Mouse (Mus musculus): ENCODE data around the gene Emsy.

Emsy gene

GRCm38 (mm10) chr7:98667956-98668746, 11.6 kb upstream of the Emsy start:
- no peak for DNase-seq

DNA sequence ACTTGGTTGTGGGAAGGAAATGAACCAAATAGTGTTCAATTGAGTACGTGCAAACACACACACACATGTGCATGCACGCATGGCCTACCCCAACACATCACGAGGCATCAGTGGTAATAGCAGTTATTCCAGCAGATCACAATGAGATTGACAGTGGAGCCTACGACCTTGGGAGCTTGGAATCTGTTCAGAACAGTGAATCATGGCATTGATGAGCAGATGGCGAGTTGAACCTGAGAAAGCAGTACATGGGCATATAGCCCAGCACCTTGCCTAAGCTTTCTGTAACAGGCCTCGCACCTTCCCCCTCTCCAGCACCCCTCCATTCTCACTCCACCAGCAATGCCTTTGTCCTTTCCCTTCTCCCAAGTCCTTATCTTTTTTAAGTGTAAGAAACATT, 9.1 kb upstream of the Emsy start:
- DNase-seq: no peak

DNA sequence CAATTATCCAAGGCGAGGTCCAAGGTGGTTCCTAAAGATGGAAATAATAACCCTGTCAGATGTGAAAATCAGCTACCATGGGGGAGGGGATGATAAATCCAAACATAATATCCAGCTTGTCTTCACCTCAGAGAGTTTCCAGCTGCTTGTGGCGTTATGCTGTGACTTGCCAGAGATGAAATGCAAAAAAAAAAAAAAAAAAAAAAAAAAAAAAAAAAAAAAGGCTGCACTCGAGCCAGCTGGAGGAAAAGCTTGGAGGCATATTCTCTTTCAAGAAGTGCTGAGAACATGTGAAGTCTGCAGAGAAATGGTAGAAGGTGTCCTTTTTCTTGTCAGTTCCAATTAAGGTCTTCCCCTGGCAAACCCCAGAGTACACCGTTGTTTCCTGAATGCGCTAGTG, 8.6 kb upstream of the Emsy start:
- peak; percentile 9 for DNase-seq

DNA sequence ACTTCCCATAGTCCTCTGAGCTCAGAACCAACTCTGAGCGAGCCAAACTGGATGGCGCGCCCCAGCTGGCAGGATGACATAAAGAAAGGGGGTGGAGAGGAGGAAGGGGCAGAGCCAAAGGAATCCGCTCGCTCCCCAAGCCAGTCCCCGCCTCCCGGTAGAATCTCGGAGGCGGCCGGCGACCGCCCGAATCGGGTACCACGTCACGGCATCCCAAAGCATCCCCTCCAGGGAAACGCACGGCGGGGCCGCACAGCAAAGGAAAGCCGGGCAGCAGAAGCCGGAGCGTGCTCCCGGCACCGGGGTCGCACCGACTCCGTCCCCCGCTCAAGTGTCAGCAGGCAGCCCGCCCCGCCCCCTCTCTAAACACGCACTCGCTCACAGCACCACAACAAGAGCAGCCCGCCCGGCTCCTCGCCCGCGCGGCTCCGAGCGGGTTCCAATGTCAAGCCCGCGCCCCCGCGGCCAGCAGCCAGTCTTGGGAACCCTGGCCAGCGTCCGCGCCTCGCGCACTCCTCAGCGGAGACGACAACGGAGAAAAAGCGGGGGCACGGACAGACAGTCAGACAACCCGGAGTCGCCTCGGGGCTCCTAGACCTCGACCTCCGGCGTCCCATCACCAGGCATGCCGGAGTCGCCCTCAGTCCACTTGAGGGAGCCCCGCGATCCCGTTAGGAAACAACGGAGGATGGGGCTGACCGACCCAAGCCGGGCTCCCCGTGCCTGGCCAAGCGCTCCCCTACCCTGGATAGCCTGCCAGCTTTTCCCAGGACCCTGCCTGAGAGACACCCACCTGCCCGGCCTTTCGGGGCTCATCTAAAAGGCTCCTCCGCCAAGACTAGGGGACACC, 677 bp downstream of the Emsy start:
- peak; percentile 94 for DNase-seq

- no peak for DNase-seq
These were observed 4.9 kb downstream of the Emsy start for GRCm38 (mm10) chr7:98651651-98652050.

DNA sequence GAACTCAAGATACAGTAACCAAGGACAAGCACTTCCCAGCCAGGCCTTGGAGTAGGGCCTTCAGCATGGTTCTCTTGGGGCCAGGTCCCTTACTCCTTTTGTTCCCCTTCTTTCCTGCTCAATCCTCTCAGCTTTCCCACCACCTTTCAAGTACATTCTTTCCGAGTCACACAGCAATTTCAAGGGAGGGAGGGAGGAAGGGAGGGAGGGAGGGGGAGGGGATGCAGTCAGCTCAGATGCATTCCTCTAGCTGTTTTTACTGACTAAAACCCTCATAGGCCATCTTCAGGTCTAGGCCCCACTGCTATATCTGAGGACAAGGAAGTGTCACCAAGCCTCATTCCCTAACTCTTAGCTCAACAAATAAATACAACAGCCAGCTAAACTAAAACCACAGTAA, 12.3 kb downstream of the Emsy start:
- DNase-seq: no peak

DNA sequence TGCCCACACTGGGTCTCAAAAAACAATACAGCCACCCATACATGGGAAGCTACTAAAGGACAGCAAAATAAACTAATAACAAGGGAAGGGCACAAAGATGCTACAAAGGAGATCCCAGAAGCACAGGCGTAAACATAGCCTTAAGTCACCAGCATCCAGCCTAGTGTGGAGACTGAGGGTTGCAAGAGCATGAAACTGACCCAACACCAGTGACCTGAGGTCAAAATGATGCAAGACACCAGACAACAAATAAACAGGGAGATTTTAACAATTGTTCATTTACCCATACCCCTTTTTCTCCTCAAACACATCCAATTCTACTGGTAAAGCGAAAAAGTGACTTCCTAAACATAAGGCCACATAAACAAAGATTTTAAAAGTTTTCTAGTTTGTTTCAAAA, 20.0 kb downstream of the Emsy start:
- DNase-seq: no peak

DNA sequence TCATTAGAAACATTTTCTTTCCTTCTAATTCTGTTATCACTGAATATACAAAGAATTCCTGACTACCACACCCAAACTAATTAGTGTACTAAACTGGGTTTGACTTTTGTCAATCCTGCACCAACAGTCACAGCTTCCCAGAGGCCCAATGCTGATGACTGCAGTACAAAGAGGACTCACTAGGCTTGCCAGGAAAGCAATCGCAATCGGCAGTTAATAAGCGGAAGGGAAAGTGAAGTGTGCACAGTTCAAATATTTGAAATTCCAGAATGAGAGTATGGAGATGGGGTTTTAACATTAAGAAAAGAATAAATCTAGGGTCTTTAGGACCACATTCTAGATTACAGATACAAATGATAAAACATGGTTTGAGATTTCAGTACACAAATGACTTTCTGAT, 23.6 kb downstream of the Emsy start:
- peak; percentile 33 for DNase-seq

DNA sequence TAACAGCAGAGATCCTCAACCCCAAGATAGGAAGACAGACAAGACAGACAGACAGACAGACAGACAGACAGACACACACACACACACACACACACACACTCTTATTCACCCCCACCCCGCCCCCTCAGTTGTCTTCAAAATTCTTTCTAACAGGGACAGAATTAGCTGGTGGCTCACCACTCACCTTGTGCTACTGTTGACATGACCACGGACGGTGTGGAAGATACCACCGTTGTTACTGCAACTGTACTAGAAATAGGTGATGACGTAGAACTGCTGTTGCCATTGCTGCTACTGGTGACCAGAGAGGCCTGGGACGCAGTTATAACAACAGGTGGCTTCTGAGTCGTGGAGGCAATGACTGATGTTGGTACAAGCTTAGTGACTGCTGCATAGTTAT, 26.6 kb downstream of the Emsy start:
- no peak for DNase-seq

DNA sequence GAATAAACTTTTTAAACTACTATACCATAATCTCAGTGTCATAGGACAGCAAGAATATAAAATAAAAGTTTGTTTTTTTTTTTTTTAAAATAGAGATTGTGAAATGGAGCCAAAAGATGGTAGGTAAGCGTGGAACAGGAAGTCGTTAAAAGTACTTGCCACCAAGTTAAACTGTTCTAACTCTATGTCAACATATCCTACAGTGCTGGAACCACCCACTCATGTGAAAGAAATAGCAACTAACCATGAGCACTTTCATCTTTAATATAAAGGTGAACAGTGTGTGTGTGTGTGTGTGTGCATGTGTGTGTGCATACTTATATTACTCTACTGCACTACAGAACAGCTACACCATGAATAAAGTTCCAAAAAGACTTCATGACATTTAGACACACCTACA, 38.8 kb downstream of the Emsy start:
- DNase-seq: no peak

GRCm38 (mm10) chr7:98612936-98613335, 43.6 kb downstream of the Emsy start:
- no peak for DNase-seq

- no peak for DNase-seq
These were observed 48.1 kb downstream of the Emsy start for GRCm38 (mm10) chr7:98608520-98608919.

DNA sequence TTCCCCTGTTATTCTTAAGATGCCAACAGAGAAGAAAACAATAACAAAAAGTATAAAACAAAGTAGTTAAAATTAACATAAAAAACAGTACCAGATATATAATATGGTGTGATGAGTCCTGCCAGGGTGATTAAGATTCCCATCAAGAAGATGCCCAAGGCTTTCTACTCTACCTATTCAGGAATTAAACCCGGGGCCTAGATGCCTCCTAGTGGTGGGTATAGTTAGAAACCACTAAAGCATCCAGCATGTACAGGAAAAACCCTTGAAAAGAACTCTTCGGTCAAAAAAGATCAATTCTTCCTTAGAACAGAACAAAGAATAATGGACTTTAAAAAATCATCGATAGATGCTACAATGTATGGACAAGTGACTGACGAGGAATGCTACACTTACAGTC, 49.4 kb downstream of the Emsy start:
- peak; percentile 18 for DNase-seq

- DNase-seq: no peak
These were observed 54.9 kb downstream of the Emsy start for GRCm38 (mm10) chr7:98601715-98602114.

DNA sequence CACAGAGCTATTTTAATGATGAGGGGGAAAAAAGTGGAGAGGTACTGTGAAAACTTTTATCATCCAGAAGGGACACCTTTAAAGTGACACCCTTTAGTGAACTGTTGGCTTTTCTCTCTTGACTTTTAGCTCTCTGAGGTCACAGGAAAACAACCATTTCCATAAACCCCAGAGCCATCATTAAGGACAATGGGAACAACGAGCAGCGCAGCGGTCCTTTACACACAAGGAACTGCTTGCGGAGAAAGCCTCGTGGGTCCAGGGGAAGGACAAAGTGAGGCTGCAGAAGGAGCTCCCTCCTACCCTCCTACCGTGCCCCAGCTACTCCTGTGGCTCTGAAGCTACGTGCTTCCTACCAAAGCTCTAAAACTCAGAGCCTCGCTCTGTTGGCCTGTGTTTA, 59.2 kb downstream of the Emsy start:
- DNase-seq: no peak

GRCm38 (mm10) chr7:98594731-98595130, 61.9 kb downstream of the Emsy start:
- DNase-seq: no peak

DNA sequence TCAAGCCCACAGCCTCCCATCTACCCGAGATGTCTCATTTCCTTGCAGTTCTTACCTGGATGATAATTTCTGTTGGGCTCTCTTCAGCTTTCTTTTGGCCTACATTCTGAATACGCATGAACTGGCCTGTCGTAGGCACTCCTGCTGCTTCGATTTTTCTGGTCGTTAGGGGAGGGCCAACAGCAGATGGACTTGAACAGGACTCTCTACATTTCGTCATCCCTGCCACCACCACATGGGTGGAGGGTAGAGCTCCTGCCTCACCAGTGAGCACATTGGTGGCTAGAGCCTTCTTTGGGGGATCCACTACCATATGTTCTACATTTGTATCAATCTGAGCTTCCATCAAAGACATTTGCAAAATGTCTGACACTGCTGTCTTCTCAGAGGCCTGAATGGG, 63.3 kb downstream of the Emsy start:
- DNase-seq: no peak

GRCm38 (mm10) chr7:98589028-98589427, 67.6 kb downstream of the Emsy start:
- no peak for DNase-seq

- DNase-seq: no peak
These were observed 70.3 kb downstream of the Emsy start for GRCm38 (mm10) chr7:98586313-98586712.

GRCm38 (mm10) chr7:98584555-98584954, 72.0 kb downstream of the Emsy start:
- DNase-seq: no peak

- no peak for DNase-seq
These were observed 75.3 kb downstream of the Emsy start for GRCm38 (mm10) chr7:98581266-98581665.

DNA sequence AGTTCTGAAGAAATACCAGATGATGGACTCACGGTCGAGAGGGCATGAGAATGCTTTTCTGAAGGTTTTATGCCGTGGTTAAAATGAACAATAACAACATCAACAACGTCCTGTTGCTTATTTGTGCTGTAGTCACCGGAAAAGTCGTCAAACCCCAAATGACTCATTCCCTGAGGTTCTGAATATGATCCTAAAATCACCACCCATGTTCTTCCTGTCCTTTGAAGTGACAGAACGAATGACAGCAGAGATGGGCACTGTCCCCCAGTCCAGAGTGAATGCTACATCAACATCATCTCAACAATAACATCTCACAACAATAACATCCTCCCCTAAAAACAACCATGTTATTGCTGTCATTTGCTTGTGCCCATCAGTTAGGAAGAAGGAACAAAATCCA, 76.1 kb downstream of the Emsy start:
- peak; percentile 29 for DNase-seq

- no peak for DNase-seq
These were observed 76.9 kb downstream of the Emsy start for GRCm38 (mm10) chr7:98579731-98580130.

GRCm38 (mm10) chr7:98577461-98577860, 79.1 kb downstream of the Emsy start:
- no peak for DNase-seq
